Mouse (Mus musculus): ENCODE measurements at regions not wholly inside any gene's neighbourhood (a gene's known extent, or its start where the extent isn't known, plus 50 kb on each side); places are given as distances from the start of the nearest gene placed in this dataset.

DNA sequence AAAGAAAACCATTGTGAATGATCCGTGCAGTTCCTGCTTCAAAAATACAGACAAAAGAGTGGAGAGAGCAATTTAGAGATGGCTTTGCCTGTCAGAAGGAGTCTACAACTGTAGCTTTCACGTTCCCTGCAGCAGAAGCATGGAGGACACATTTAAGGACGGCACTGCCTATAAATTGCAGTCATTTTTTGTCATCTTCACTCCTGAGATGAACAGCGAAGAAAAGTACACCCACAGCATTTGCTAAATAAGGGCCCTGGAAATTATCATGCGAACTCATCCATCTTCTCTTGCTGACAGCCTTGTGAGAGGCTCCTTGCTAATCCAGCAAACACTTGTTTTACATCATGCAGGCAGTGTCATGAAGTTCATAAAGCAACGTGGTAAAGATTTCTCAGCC lies 302.5 kb downstream of the Tmsb4x start:
- no peak for TF ChIP-seq EP300 (IDR thresholded peaks at IDR 0.05; ENCODE audit: insufficient read depth, low read depth, low read length)
- no peak for TF ChIP-seq CTCF (IDR thresholded peaks at IDR 0.05; ENCODE audit: low read depth, low read length)
